Mouse (Mus musculus): Measurements from ENCODE around the gene Gm45837. TPM values are rescaled to one million over a fixed set of nuclear protein-coding genes. Genes with fewer than 3 reads are reported as not detected.
A peak's percentile ranks its signal among the peaks of the same experiment; 100 is the strongest.

Gm45837 gene
- polyA plus RNA-seq, 1 experiment, result 0.55 TPM

- TF ChIP-seq TCF3 (IDR thresholded peaks at IDR 0.05; ENCODE audit: insufficient read length, low read depth), result no peak
- no peak overlapping the region for H3K4me3 ChIP-seq
- H3K79me2 ChIP-seq (ENCODE audit: control insufficient read depth, insufficient read depth), result no peaks in the 10 kb centered on the region
- H3ac ChIP-seq (ENCODE audit: control insufficient read depth, insufficient read length), result no peak overlapping the region
- no peaks in the 10 kb centered on the region for H3K27me3 ChIP-seq (ENCODE audit: control insufficient read depth, insufficient read depth, insufficient read length)
- peak overlapping the region; percentile 32 for H3K4me2 ChIP-seq (ENCODE audit: low read depth)
- peaks cover 4% of the 10 kb centered on the region for H3K36me3 ChIP-seq (ENCODE audit: control insufficient read depth, insufficient read depth)
Measured at GRCm38 (mm10) chr7:101378796-101379465, 31.8 kb upstream of the Gm45837 start.

GRCm38 (mm10) chr7:101379732-101380131, 31.0 kb upstream of the Gm45837 start:
- no peak for TF ChIP-seq USF1 (IDR thresholded peaks at IDR 0.05; ENCODE audit: low read depth)
- no peak for TF ChIP-seq MAX (IDR thresholded peaks at IDR 0.05; ENCODE audit: low read depth)
- peak in 2 of 3 experiments; percentile 44 to 54 for TF ChIP-seq MYOD1 (IDR thresholded peaks at IDR 0.05; ENCODE audit: control insufficient read depth in 1 of 3, insufficient read length in 2 of 3, low read depth in 2 of 3)
- TF ChIP-seq CEBPB (IDR thresholded peaks at IDR 0.05; ENCODE audit: insufficient read depth, poor library complexity, severe bottlenecking), result no peak
- no peak for TF ChIP-seq TCF3 (IDR thresholded peaks at IDR 0.05; ENCODE audit: insufficient read length, low read depth)
- TF ChIP-seq MYOG (IDR thresholded peaks at IDR 0.05; ENCODE audit: control insufficient read depth in 1 of 3, insufficient read depth in 1 of 3, insufficient read length in 2 of 3, low read depth in 2 of 3), result peak in 2 of 3 experiments; percentile 41 to 68
- no peak for TF ChIP-seq POLR2AphosphoS2 (IDR thresholded peaks at IDR 0.05; ENCODE audit: insufficient read length, low read depth)
- TF ChIP-seq E2F4 (IDR thresholded peaks at IDR 0.05; ENCODE audit: insufficient read depth), result no peak
- no peak for TF ChIP-seq SRF (IDR thresholded peaks at IDR 0.05; ENCODE audit: control insufficient read depth, insufficient read length, low read depth)
- no peak for TF ChIP-seq TCF12 (IDR thresholded peaks at IDR 0.05; ENCODE audit: insufficient read depth, poor library complexity, severe bottlenecking)
- no peaks in the 10 kb centered on the region for H3K27me3 ChIP-seq (ENCODE audit: control insufficient read depth, insufficient read depth, insufficient read length)
- H3ac ChIP-seq (ENCODE audit: control insufficient read depth, insufficient read length), result no peak overlapping the region
- H3K4me3 ChIP-seq, result no peak overlapping the region
- no peak overlapping the region for H3K4me2 ChIP-seq (ENCODE audit: low read depth)
- H3K79me2 ChIP-seq (ENCODE audit: control insufficient read depth, insufficient read depth), result no peaks in the 10 kb centered on the region
- H3K36me3 ChIP-seq (ENCODE audit: control insufficient read depth, insufficient read depth), result peaks cover 4% of the 10 kb centered on the region

GRCm38 (mm10) chr7:101381512-101381911, 29.2 kb upstream of the Gm45837 start:
- no peak overlapping the region for H3ac ChIP-seq (ENCODE audit: control insufficient read depth, insufficient read length)
- no peaks in the 10 kb centered on the region for H3K79me2 ChIP-seq (ENCODE audit: control insufficient read depth, insufficient read depth)
- peak in 1 of 3 experiments; percentile 27 for TF ChIP-seq MYOD1 (IDR thresholded peaks at IDR 0.05; ENCODE audit: control insufficient read depth in 1 of 3, insufficient read length in 2 of 3, low read depth in 2 of 3)
- no peak for TF ChIP-seq TCF3 (IDR thresholded peaks at IDR 0.05; ENCODE audit: insufficient read length, low read depth)

GRCm38 (mm10) chr7:101382378-101382777, 28.3 kb upstream of the Gm45837 start:
- no peak overlapping the region for H3K4me2 ChIP-seq (ENCODE audit: low read depth)
- TF ChIP-seq SRF (IDR thresholded peaks at IDR 0.05; ENCODE audit: control insufficient read depth, insufficient read length, low read depth), result no peak
- no peak for TF ChIP-seq MYOG (IDR thresholded peaks at IDR 0.05; ENCODE audit: control insufficient read depth in 1 of 3, insufficient read depth in 1 of 3, insufficient read length in 2 of 3, low read depth in 2 of 3)
- no peak for TF ChIP-seq USF1 (IDR thresholded peaks at IDR 0.05; ENCODE audit: low read depth)
- TF ChIP-seq MYOD1 (IDR thresholded peaks at IDR 0.05; ENCODE audit: control insufficient read depth in 1 of 3, insufficient read length in 2 of 3, low read depth in 2 of 3), result no peak
- no peak for TF ChIP-seq REST (IDR thresholded peaks at IDR 0.05; ENCODE audit: insufficient read depth, insufficient read length)
- no peak for TF ChIP-seq E2F4 (IDR thresholded peaks at IDR 0.05; ENCODE audit: insufficient read depth)
- no peak for TF ChIP-seq MAX (IDR thresholded peaks at IDR 0.05; ENCODE audit: low read depth)
- H3ac ChIP-seq (ENCODE audit: control insufficient read depth, insufficient read length), result no peak overlapping the region
- H3K4me3 ChIP-seq, result no peak overlapping the region
- no peaks in the 10 kb centered on the region for H3K27me3 ChIP-seq (ENCODE audit: control insufficient read depth, insufficient read depth, insufficient read length)
- H3K36me3 ChIP-seq (ENCODE audit: control insufficient read depth, insufficient read depth), result no peaks in the 10 kb centered on the region
- no peaks in the 10 kb centered on the region for H3K79me2 ChIP-seq (ENCODE audit: control insufficient read depth, insufficient read depth)

More at GRCm38 (mm10) chr7:101381512-101381911, 29.2 kb upstream of the Gm45837 start:
- Histone ChIP-seq H3K36me3 (ENCODE audit: control insufficient read depth, insufficient read depth) (peaks cover under 1% of the 10 kb centered on the region), H3K27me3 (ENCODE audit: control insufficient read depth, insufficient read depth, insufficient read length) (no peaks in the 10 kb centered on the region), H3K4me3 (no peak overlapping the region), H3K4me2 (ENCODE audit: low read depth) (no peak overlapping the region)

- no peak overlapping the region for H3K4me2 ChIP-seq (ENCODE audit: low read depth)
- H3ac ChIP-seq (ENCODE audit: control insufficient read depth, insufficient read length), result no peak overlapping the region
- H3K4me3 ChIP-seq, result no peak overlapping the region
- H3K79me2 ChIP-seq (ENCODE audit: control insufficient read depth, insufficient read depth), result no peaks in the 10 kb centered on the region
- TF ChIP-seq CEBPB (IDR thresholded peaks at IDR 0.05; ENCODE audit: insufficient read depth, poor library complexity, severe bottlenecking) (no peak), POLR2AphosphoS2 (IDR thresholded peaks at IDR 0.05; ENCODE audit: insufficient read length, low read depth) (no peak), MYOG (IDR thresholded peaks at IDR 0.05; ENCODE audit: control insufficient read depth in 1 of 3, insufficient read depth in 1 of 3, insufficient read length in 2 of 3, low read depth in 2 of 3) (no peak), E2F4 (IDR thresholded peaks at IDR 0.05; ENCODE audit: insufficient read depth) (no peak), USF1 (IDR thresholded peaks at IDR 0.05; ENCODE audit: low read depth) (no peak), TCF12 (IDR thresholded peaks at IDR 0.05; ENCODE audit: insufficient read depth, poor library complexity, severe bottlenecking) (no peak), MYOD1 (IDR thresholded peaks at IDR 0.05; ENCODE audit: control insufficient read depth in 1 of 3, insufficient read length in 2 of 3, low read depth in 2 of 3) (no peak), TCF3 (IDR thresholded peaks at IDR 0.05; ENCODE audit: insufficient read length, low read depth) (no peak), SRF (IDR thresholded peaks at IDR 0.05; ENCODE audit: control insufficient read depth, insufficient read length, low read depth) (no peak), MAX (IDR thresholded peaks at IDR 0.05; ENCODE audit: low read depth) (no peak), REST (IDR thresholded peaks at IDR 0.05; ENCODE audit: insufficient read depth, insufficient read length) (no peak), POLR2A (IDR thresholded peaks at IDR 0.05; ENCODE audit: insufficient read length, low read depth) (no peak)
- no peaks in the 10 kb centered on the region for H3K36me3 ChIP-seq (ENCODE audit: control insufficient read depth, insufficient read depth)
- no peaks in the 10 kb centered on the region for H3K27me3 ChIP-seq (ENCODE audit: control insufficient read depth, insufficient read depth, insufficient read length)
Measured at GRCm38 (mm10) chr7:101383756-101384155, 26.9 kb upstream of the Gm45837 start.
